Mouse (Mus musculus) cerebellum, adult 2 months (tissue): ENCODE results near the gene Enpp7.

Experiments used
- CTCF ChIP-seq: fragments of 200-500 bp; IDR thresholded peaks from 2 replicates; pipeline ENCODE4 v1.5.1; 2011; ENCODE audit warnings: low read depth, mild to moderate bottlenecking, control low read depth, low read length, moderate library complexity, borderline replicate concordance; ENCODE audit not compliant: insufficient read depth
- POLR2A ChIP-seq: fragments of 200-500 bp; IDR thresholded peaks from 2 replicates; pipeline ENCODE4 v1.6.1; 2011; ENCODE audit warnings: low read length, control low read depth, borderline replicate concordance; ENCODE audit not compliant: insufficient read depth

DNA sequence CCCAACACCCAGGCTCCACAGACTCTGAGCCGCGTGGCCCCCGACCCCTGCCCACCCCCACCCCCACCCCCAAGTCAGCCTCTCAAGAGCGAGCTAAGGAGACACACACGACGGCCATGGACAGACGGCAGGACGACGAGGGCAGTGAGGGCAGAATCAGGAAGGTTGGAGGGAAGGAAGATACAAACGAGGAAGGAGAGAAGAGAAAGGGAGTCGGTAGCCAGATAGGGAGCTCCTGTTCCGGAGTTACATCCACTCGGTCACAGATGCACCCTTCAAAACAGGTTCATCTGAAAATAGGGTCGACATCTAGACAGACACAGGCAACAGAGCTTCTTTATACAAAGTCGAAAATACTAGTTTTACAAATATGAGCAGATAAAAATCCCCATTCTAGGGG is 48.5 kb downstream of the Enpp7 start:
- TF ChIP-seq CTCF (no peak), POLR2A (no peak)
